Mouse (Mus musculus) retina, postnatal 7 days (tissue): ENCODE data around the gene Ppia.
"Not testable (repeated sequence)": the region's sequence is repeated elsewhere in the genome, so short reads cannot be mapped to it uniquely, and the experiment has no call there.

Experiments used
- DNase-seq: peaks from one replicate; pipeline ENCODE4 v3.0.0-alpha.2; 2012; ENCODE audit warnings: low read depth, low spot score

The Ppia gene

DNA sequence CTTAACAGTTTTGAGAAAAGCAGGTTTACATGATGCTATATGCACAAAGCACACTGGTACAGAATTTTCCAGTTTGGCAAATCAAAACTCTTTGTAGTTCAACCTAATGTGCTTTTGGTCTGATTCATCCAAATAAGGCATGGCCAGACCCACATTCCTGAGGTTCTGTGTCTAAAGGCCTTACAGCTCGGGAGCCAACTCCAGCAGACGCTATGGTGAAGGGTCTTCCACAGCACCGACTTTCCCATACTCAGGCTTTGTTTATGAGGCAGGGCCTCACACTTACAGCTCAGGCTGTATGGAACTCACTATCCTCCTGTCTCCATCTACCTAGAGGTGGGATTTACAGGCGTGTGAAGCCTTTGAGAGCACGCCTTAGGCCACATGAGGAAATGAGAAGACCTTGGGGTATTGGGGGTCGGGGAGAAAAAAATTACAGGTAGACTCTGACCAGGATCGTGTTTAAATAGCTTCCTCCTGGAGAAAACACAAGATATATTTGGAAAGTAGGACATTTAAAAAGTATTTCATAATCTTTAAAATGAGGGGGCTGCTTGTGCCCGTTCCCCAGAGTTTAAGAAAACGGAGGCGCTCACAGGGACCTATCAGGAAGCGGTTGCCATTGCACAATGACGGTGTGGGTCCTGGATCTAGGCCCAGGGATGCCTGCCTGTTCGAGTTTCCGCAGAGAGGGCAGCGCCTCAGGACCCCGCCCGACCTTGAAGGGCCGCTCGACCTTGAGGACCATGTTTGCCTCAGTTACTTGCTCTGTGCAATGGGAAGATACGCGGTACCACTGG, at the start of gene Ppia:
Ppia (plus strand) TSS at position 693 of the 800 bp plus-strand sequence.
- no peak for DNase-seq

DNA sequence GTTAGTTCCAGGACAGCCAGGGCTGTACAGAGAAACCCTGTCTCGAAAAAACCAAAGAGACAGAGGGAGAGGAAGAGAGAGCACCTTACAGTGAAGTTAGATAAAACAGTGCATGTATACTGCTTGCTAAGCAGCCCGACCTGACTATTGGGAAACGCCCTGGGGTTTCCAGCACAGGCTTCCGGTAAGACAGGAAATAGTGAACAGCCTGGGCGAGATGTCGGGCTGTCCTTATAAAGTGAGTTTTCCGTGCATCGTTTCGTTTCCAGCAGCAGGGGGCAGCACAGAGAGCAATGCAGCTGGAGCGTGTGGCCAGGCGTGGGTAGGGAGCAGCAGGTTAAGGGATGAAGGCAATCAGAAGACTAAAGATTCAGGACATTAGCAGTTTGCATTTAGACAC, 49.4 kb upstream of the Ppia start:
- peak; percentile 47 for DNase-seq

DNA sequence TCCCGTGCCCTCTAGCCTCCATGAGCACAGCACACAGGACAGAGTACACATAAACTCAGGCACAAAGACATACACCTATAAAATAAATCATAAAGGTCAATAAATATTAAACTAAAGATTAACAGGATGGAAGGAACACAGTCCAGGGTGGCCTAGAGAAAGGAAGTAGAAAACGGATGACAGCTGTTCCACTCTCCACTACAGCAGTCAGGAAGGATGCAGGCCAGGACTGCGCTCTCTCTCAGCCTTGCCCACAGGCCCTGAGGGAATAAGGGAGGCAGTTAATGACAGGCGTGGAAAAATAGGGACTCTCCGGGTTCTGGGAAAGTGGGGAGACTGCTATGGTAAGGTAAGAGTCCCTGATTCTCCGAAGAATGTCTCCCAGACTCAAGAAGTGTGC, 48.8 kb upstream of the Ppia start:
- DNase-seq = no peak

DNA sequence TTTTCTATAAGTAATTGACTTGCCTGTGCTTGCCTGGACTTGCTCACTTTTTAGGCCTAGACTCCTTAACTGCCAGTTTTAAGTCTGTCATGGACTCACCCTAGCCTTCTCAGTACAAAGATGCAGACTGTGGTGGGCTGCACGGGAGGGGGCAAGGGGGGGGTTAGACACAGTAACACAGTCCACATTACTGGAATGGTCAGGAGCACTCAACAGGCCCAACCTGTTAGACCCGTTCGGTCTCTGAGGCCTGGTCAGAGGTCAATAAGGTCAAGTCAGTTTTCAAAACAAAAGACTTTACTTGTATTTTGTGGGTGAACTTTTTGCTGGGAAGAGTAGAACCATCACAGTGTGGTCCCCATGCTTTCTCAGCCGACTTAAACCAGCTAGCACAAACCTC, 48.1 kb upstream of the Ppia start:
- no peak for DNase-seq

DNA sequence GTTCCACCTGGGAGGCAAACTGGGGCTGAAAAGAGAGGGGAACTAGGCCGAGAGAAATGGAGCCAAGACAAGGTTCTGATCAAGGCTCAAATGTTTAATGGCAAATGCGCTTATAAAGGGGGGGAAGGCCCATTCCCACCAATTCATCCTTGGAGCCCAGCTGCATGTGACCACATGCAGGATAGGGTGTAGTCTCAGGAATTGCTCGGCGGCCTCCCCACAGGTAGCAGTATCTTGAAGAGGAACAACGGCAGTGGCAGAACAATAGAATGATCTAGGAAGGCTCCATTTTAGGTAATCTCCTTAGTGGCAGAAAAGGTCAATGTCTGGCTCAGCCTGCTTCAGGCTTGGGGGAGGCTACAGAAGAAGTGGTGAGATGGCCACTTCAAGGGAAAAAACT, 47.3 kb upstream of the Ppia start:
- not testable (repeated sequence) for DNase-seq

DNA sequence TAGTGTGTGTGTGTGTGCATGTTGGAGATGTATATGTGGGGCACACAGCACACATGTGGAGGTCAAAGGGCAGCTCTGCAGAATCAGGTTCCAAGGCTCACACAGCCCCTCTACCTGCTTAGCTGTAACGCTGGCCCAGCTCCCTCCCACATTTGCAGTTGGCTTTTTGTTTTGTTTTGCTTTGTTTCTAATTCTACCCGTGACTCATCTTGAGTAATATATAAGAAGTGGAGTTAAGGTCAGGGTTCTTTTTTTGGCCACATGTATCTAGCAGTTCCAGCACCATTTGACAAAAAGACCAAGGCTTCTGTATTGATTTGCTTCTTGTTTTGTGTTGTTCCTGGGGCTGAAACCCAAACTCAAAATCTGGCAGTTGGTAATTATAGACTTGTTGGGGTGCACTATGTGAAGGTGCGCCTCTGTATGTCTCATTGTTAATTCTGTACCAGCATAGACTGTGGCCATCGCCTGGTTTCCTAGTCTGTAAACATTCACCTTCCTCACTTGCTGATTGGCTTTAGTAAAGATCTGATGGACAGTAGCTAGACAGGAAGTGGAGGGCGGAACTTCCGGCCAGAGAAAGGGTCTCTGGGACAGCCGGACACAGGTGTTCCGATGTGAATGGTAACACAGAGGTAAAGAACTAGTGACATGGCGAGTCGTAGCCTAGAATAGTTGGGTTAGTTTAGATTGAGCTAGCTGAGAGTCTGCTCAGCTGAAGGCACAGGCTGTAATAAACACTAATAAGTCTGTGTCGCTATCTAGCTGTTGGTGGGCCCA, 43.7 kb upstream of the Ppia start:
- no peak for DNase-seq

DNA sequence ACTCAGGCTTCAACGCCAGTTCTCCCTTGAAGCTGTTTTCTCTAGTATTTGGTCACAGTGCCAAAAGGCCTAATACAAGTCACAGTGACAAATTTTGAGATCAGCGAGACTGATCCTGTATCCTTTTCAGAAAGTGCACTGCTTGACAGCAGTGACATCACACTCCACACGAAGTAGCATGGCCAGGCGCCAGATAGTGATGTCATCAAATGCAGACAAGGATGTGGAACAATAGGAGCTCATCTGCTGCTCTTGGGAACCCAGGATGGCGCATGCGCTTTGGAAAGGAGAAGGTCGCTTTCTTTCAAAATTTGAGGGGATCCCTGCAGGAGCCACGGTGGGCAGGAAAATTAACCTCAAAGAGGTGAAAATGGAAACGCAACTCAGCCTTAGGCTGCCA, 42.5 kb upstream of the Ppia start:
- no peak for DNase-seq

DNA sequence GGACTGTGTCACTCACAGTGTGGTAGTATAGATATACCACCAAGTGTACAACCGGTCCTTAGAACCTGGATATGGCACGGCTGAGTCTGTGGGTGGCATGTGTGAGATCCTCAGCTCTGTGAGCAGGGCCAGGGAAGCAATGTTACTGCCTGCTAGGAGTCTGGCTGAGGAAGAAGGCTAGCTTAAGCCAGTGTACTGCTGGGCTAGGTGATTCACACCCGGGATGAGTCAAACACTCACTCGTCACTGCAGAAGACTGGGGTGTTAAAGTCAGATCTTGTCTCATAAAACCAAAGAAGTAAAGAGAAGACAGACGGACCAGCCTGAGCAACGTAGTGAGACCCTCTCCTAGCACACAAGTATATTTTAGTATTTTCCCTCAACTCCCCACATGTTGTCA, 34.3 kb upstream of the Ppia start:
- no peak for DNase-seq

DNA sequence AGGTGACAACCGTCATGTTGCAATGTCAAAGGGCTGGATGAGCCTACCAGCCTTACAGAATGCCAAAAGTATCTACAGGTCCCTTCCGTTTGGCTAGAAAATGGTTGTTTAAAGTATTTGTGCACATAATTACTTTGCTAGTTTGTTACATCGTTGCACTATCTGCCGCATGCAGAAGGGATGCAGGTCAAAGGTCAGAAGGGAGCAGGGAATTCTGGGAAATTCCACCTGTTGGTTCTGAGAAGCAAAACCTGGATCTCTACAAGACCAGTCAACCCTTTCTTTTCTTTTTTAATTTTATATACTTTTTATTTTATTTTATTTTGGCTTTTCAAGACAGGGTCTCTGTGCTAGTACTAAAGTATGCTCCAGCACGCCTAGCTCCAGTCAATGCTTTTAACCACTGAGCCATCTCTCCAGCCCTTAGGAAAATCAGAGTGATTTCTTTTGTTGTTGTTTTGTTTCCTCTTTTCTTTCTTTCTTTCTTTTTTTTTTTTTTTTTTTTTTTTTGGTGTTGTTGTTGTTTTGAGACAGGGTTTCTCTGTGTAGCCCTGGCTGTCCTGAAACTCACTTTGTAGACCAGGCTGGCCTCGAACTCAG, 27.0 kb upstream of the Ppia start:
- DNase-seq = no peak

DNA sequence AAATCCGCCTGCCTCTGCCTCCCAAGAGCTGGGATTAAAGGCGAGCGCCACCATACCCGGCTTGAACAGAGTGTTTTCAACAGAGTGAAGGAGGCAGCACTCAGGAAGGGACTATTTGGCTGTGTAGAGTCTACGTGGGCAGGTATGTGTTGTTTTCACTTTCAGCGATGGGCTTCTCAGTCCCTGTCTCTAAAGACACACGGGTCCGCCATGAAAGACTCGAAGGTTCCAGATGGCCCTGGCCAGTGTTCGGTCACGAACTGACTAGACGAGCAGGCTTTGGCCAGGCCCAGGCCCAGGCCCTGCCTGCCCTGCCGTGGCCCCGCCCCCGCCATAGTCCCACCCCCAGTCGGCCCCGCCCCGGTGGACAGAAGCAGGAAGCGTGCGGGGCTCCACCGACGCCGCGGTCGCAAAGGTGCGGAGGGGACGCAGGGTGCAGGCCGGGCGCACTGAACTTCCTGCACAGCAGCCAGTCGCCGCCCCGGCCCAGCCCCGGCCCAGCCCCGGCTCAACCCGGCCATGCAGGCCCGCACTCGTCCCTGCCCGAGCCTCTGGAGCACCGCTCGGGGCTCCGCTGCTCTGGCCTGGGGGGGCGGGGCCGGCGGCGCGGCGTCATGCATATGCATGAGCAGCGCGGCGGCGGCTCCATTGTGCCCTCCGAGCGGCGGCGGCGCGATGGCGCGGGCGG, 26.4 kb upstream of the Ppia start, which contains the start of gene Zmiz2:
Zmiz2 (plus strand) TSS at position 349 of the 688 bp plus-strand sequence.
- peak; percentile 88 for DNase-seq

DNA sequence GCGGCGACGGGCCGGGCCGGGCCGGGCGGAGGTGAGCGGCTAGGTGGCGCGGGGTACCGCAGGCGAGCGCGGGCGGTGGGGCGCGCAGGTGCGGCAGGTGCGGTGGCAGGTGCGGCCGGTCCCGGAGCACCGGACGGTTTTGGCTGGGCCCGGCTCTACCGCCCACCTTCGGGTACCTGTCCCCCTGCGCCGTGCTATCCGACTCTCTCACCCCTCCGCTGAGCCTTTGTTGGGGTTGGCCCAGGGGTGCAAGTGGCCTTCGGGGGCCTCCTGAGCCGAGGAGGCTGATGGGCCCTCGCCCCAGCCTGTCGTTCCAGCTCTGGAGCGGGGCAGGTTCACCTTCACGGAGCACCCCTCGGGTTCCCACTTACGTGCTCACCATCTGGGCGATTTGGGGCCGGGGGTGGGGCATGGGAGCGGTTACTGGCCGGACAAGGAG, 25.7 kb upstream of the Ppia start:
- no peak for DNase-seq

DNA sequence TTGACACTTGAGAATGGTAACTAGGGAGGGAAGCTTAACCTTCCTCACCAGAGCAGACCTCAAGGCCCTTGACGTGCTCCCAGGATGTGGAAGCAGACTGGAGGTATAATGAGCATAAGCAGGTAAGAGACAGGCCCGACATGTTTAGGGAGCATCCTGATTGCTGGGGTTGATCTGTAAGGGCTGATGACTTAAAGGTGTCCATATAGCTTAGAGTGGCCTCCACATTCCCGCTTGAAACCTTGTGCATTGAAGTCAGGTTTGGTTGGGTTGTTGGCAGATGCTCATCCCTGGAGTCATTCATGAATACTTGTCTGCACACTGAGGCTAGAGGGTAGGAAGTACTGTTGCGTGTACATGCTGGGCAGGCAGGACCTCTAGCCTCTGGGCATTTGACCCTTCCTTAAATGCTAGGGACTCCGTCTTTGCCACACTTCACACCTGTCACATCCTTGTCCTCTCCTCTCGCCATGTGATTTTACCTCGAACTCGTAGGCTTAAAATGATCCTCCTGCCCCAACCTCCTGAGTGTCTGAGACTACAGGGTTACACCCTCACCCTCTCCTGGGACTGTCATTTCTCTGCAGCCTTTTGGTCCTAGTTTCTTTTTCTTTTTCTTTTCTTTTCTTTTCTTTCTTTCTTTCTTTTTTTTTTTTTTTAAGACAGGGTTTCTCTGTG, 24.7 kb upstream of the Ppia start:
- no peak for DNase-seq

DNA sequence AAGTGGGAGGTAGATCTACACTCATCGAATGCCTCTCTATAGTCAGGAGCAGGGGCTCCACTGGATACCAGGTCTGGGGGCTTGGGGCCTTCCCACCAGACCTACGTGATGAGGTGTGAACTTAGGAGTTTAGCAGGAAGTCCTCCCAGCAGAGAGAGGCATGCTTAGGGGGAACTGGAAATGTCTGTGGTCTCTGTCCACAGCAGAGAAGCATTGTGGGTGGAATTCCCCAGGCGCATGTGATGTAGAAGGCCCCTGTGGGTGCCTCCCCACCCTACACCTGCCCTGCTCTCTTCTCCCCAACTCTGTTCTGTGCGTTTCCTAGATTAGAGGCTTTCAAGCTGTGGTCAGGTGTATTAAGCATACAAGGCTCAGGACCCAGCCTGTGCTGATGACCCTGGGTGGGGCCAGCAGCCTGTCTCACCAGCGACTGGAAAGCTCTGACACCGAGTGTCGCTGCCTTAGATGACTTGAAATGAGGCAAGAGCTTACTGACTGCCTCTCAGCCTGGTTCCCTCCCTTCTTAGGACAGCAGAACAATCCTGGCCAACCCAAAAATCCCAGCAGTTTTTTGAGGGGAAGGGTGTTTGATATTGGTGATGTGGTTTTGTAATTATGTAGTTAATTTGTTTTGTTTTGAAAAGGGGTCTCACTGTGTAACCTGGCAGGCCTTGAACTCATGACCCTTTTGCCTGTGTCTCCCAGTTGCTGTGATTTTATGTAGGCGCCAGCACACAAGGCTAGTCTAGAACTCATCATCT, 23.5 kb upstream of the Ppia start:
- DNase-seq = no peak

DNA sequence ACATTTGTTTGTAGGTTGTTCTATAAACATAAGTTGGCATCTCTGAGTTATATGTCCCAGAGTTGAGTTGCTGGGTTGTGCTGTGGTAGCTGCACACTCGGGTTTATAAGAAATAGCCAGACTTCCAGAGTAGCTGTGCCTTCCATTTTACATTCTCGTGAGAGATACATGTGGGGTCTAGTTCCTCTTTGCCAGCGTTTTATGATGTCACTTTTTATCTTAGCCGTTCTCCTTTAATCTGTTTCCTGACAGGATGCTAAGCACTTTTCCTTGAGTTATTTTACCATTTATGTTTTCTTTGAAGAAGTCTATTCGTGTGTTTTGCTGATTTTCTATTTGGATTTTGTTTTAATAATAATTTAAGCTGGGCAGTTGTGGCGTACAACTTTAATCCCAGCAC, 22.4 kb upstream of the Ppia start:
- no peak for DNase-seq

DNA sequence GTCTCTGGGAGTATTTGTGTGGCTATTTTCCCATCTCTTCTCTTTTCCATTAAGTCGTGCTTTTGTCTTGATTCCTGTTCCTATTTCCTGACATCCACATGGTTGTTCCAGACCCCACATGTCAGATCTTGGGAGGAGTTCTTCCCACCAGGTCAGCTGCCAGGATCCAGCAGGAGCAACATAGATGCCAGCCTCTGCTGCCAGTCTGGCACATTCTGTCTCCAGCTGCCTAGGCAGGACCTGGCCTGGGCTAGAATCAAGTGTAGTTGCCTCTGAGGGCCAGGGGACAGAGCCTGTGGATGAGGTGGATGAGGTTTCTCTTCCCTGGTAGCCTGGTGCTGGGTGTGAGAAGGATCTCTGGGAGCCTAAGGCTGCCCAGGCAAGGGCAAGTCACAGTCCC, 21.4 kb upstream of the Ppia start:
- DNase-seq = no peak

DNA sequence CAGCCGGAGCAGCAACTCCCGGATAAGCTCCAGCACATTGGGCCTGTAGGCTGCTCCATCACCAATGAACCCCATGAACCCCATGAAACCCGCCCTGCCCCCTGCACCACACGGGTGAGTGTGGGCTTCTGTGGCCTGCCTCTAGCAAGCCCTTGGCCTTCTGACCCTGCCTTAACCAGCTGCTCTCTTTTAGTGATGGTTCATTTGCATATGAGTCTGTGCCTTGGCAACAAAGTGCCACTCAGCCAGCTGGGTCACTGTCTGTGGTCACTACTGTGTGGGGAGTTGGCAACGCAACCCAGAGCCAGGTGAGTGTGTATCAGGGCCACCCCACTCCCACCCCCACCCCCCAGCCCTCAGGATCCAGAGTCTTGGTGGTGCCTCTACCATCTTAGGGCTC, 19.7 kb upstream of the Ppia start:
- no peak for DNase-seq

DNA sequence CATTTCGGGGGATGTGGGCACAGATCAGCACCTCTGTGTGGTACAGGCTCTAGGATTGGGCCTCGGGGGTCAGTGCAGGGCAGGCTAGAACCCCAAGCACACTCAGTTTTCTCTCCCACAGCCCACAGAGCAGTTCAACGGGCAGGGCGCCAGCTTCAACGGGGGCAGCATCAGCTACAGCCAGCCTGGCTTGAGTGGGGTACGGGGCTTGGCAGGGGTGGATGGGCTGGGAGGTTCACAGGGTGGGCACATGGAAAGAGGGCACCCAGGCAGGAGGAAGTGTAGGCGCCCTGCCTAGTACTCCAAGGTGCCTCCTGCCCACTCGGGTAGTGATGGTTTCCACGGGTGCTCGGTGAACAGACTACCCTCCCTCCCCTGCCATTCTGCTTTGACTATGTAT, 17.1 kb upstream of the Ppia start:
- DNase-seq = no peak

DNA sequence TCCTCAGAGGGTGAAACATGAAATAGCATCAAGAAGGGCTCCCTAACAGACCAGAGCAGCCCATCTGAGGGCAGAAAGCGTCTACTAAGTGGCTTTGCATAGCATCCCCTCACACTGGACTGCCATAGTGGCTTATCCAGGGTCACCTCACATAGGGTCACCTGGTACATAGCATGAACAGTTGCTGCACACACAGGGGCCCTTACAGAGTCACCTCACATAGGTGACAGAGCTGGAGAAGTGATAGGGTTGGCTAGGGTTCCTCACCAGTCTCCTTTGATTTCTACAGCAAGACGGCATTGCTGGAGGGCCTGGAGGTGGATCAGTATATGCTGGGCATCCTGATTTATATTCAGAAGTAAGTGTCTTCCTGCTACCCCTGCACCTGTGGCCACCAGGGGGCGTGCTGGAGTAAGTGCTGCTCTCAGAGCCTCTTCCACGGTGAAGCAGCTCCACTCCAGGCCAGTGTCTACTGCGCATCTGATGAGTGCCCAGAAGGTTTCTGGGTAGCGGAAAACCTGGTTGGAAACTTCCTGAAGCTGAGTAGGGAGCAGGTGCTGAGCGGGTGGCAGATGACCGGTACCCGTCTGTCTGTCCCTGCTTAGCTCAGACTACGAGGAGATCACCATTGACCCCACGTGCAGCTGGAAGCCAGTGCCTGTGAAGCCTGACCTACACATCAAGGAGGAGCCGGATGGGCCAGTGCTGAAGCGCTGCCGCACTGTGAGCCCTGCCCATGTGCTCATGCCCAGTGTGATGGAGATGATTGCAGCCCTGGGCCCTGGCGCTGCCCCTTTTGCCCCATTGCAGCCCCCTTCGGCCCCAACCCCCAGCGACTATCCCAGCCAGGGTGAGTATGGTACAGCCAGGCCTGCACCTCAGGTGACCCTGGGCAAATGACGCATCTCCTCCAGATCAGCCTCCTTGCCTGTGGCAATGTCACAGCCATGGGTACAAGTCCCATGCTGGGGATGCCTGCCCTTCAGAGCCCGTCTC, 12.4 kb upstream of the Ppia start:
- no peak for DNase-seq

DNA sequence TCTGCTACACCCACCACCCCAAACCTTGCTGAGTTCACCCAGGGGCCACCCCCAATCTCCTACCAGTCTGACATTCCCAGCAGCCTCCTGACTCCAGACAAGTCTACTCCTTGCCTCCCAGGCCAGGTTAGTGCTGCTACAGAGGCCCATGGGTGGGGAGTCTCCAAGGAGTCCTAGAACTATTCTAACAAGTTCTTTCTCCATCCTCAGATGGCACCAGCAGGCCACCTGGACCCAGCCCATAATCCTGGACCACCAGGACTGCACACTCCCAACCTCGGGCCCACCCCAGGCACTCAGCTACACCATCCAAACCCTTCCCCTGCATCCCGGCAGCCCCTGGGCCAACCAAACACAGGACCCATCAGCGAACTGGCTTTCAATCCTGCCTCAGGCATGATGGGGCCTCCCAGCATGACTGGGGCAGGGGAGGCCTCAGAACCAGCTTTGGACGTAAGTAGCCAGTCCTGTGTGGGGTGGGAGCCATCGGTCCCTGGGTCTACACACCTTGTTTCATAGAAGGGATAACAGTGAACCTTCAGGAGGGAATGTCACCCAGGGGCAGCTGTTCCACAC, 11.3 kb upstream of the Ppia start:
- no peak for DNase-seq
